Mouse (Mus musculus) cortical plate, adult 2 months (tissue): ENCODE results near the gene Id1.

Experiments
- CTCF ChIP-seq: fragments of 200-500 bp; IDR thresholded peaks from 2 replicates; pipeline ENCODE4 v1.5.1; 2011; ENCODE audit warnings: mild to moderate bottlenecking, control low read depth, low read length; ENCODE audit not compliant: insufficient read depth; ENCODE audit errors: extremely low read depth
- POLR2A ChIP-seq: fragments of 200-500 bp; IDR thresholded peaks from 2 replicates; pipeline ENCODE4 v1.6.1; 2011; ENCODE audit warnings: mild to moderate bottlenecking, low read length, control low read depth; ENCODE audit not compliant: insufficient read depth; ENCODE audit errors: extremely low read depth

DNA sequence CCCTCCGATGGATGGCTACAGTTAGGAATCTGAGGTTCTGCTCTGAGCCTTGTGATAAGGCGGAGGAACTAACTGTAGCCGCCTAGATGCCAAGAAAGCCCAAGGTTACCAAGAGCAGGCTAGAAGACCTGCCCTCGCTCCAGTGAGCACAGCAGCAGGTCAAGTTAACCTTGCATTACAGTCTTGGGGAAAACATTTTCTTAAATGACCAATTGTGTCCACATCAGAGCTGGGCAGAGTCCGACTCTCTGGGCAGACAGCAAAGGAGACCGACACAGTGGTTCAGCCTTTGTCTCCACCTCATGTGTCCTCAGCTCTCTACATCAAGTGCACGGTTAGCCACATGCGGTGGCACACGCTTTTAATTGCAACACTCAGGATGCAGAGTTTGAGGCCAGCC, 35.5 kb downstream of the Id1 start:
- TF ChIP-seq CTCF (no peak), POLR2A (no peak)
